Mouse (Mus musculus) adrenal gland, postnatal 10 days (tissue): Measurements from ENCODE around the gene Sec24b. TPM values are rescaled to one million over a fixed set of nuclear protein-coding genes. Genes with fewer than 3 reads are reported as not detected.

ENCODE experiments used
- DNase-seq: peaks from one replicate; pipeline ENCODE4 v3.0.0; 2021; ENCODE audit warnings: mixed read lengths
- long read RNA-seq, 2 experiments: library from polyadenylated mRNA; stranded (forward); transcript quantifications; one replicate each; pipeline ENCODE4 v2.0.0; 2021
- total RNA-seq, 2 experiments: library from RNA; stranded (reverse); gene quantifications; 2 replicates each; pipeline ENCODE4 v1.2.3; 2021

The Sec24b gene
- total RNA-seq, result 10 to 100 TPM; 48.8 to 59.3 TPM
- long read RNA-seq, experiment 1, partial matches to known transcripts, result 9 of 15 reads
- long read RNA-seq, experiment 1, other reads (novel, unspliced or antisense), result 6 of 15 reads
- long read RNA-seq, experiment 2, partial matches to known transcripts, result 3 of 4 reads
- long read RNA-seq, experiment 2, other reads (novel, unspliced or antisense), result 1 of 4 reads

- peak; percentile 62 for DNase-seq
Measured at GRCm38 (mm10) chr3:130061281-130061680, at the start of gene Sec24b. TSS of gene Sec24b (minus strand) at chr3:130061553.

- DNase-seq, result no peak
Measured at GRCm38 (mm10) chr3:130104471-130104870, 43.1 kb upstream of the Sec24b start.

GRCm38 (mm10) chr3:130103486-130103885 is 42.1 kb upstream of the Sec24b start:
- peak; percentile 31 for DNase-seq

- DNase-seq, result peak; percentile 58
Measured at GRCm38 (mm10) chr3:130095160-130095781, 33.9 kb upstream of the Sec24b start.

- DNase-seq, result no peak
Measured at GRCm38 (mm10) chr3:130094125-130094704, 32.9 kb upstream of the Sec24b start.

GRCm38 (mm10) chr3:130090460-130090859 is 29.1 kb upstream of the Sec24b start:
- no peak for DNase-seq

- DNase-seq, result no peak
Measured at GRCm38 (mm10) chr3:130088654-130089053, 27.3 kb upstream of the Sec24b start.

- no peak for DNase-seq
Measured at GRCm38 (mm10) chr3:130087466-130087865, 26.1 kb upstream of the Sec24b start.

- peak; percentile 14 for DNase-seq
Measured at GRCm38 (mm10) chr3:130086372-130087080, 25.2 kb upstream of the Sec24b start.

- DNase-seq, result no peak
Measured at GRCm38 (mm10) chr3:130083312-130083711, 22.0 kb upstream of the Sec24b start.

GRCm38 (mm10) chr3:130080666-130081065 is 19.3 kb upstream of the Sec24b start:
- DNase-seq, result no peak

GRCm38 (mm10) chr3:130079794-130080193 is 18.4 kb upstream of the Sec24b start:
- peak; percentile 70 for DNase-seq

GRCm38 (mm10) chr3:130077291-130077690 is 15.9 kb upstream of the Sec24b start:
- DNase-seq, result no peak

GRCm38 (mm10) chr3:130075746-130076145 is 14.4 kb upstream of the Sec24b start:
- no peak for DNase-seq

GRCm38 (mm10) chr3:130073085-130073484 is 11.7 kb upstream of the Sec24b start:
- peak; percentile 71 for DNase-seq

GRCm38 (mm10) chr3:130071918-130072317 is 10.6 kb upstream of the Sec24b start:
- no peak for DNase-seq

- DNase-seq, result peak; percentile 88
Measured at GRCm38 (mm10) chr3:130060396-130061029, 840 bp downstream of the Sec24b start.

- peak; percentile 42 for DNase-seq
Measured at GRCm38 (mm10) chr3:130059805-130060395, 1.5 kb downstream of the Sec24b start.

GRCm38 (mm10) chr3:130058488-130058887 is 2.9 kb downstream of the Sec24b start:
- peak; percentile 25 for DNase-seq

- no peak for DNase-seq
Measured at GRCm38 (mm10) chr3:130057569-130058345, 3.6 kb downstream of the Sec24b start.
